Mouse (Mus musculus): ENCODE measurements around the gene Cyfip2.

GRCm38 (mm10) chr11:46299901-46300300, 12.8 kb downstream of the Cyfip2 start:
- TF ChIP-seq POLR2A (IDR thresholded peaks at IDR 0.05; ENCODE audit: borderline replicate concordance, extremely low read depth, insufficient read depth, insufficient read length, poor library complexity, severe bottlenecking), result no peak
- TF ChIP-seq CTCF (IDR thresholded peaks at IDR 0.05; ENCODE audit: borderline replicate concordance, extremely low read depth, insufficient read depth, insufficient read length), result no peak

All from brain, embryonic 14.5 days (tissue).